Mouse (Mus musculus) gonadal fat pad, adult 2 months (tissue): ENCODE results near the gene Eps15. TPM values are rescaled to one million over a fixed set of nuclear protein-coding genes. Genes with fewer than 3 reads are reported as not detected.
A peak's percentile ranks its signal among the peaks of the same experiment; 100 is the strongest.

ENCODE experiments used
- DNase-seq: peaks from one replicate; pipeline ENCODE4 v3.0.0-alpha.2; 2012; ENCODE audit warnings: low read depth
- polyA plus RNA-seq: library from polyadenylated mRNA; depleted of rRNA; stranded (reverse); fragments of >200 nt; gene quantifications from 2 replicates; pipeline ENCODE4 v1.2.3, GENCODE M21; 2012; rRNA removed

Gene Eps15
- 13.4 and 14.7 TPM in 2 replicates for polyA plus RNA-seq

GRCm38 (mm10) chr4:109279689-109280458 lies at the start of gene Eps15:
TSS of gene Eps15 (plus strand) at chr4:109280268.
- DNase-seq = peak; percentile 24

- DNase-seq = no peak
Measured at GRCm38 (mm10) chr4:109234185-109234584, 45.9 kb upstream of the Eps15 start, which contains the start of gene Calr4. TSS of gene Calr4 (plus strand) at chr4:109234485.

DNA sequence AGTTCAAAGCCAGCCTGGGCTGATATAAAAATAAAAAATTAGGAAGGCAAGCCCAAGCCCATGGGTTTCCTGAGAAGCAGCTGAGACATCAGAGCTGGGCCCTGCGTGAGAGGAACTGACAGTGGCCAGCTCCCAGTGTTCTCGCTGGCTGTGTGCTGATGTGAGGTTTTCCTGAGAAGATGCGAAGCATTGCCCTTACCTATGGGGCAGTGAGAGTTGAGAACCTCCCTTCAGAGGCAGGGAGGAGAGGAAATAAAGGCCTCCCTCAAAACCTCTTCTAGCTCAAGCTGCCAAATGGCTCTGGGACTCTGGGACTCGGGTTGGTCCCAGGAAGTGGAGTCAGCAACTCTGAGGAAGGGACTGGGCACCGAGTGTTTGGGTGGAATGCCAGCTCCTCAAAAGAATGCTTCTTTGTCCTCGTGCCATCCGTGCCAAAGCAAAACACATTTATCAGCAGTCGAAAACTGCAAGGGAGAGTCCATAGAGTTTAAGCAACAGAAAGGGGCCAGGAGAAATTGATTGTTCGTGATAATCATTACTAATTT lies 45.2 kb upstream of the Eps15 start:
- no peak for DNase-seq

- DNase-seq = no peak
Measured at GRCm38 (mm10) chr4:109236186-109236879, 43.7 kb upstream of the Eps15 start.

- DNase-seq = peak; percentile 75
Measured at GRCm38 (mm10) chr4:109238428-109239268, 41.4 kb upstream of the Eps15 start.

DNA sequence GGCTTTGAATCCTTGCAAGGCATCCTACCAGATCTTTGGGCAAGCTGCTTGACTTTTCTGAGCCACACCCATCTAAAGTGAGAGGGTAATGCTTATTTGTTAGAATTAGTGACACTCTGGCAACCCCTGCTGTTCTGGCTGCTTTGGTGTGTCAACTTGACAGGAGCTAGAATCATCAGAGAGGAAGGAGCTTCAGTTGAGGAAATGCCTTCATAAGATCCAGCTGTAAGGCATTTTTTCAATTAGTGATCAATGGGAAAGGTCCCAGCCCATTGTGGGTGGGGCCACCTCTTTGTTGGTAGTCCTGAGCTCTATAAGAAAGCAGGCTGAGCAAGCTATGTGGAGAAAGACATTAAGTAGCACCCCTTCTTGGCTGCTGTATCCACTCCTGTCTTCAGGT lies 38.8 kb upstream of the Eps15 start:
- DNase-seq = no peak

- DNase-seq = no peak
Measured at GRCm38 (mm10) chr4:109241934-109242333, 38.1 kb upstream of the Eps15 start.

DNA sequence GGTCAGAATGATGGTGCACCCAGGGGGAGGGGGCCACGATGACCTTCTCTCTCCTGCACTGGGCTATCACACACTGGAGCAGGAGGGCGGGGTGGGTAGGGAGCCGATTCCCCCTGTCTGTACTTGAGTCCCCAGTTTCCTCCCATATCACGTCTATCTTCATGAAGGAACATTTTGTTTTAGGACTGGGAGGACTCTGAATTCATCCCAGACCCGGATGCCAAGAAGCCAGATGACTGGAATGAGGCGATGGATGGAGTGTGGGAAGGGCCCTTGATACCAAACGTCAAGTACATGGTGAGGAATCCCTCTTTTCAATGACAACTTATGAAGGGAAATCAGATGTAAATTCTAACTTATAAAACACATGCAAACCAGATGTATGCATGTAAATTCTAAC lies 35.6 kb upstream of the Eps15 start:
- DNase-seq = no peak

DNA sequence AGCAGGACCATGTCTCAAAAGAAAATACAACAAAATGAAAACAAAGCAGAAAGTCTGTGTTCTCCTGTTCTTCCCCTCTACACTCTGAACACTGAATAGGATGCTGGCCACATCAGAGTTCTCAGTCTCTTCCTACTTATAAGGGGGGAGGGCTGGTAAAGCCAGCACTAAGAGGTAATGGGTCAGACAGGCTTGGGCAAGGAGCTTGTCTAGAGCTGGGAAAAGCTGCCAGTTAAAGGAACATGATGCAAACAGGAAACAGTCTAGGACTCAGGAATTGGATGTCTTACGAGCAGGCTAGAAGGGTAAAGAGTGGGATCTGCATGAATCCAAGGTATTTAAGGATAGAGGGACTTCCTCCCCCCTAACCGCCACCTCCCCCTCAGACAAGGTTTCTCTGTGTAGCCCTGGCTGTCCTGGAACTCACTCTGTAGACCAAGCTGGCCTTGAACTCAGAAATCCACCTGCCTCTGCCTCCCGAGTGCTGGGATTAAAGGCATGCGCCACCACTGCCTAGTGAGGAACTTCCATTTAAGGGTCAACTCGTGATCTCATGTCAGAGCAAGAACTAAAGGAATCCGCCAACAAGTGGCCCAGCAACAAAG lies 35.0 kb upstream of the Eps15 start:
- no peak for DNase-seq

DNA sequence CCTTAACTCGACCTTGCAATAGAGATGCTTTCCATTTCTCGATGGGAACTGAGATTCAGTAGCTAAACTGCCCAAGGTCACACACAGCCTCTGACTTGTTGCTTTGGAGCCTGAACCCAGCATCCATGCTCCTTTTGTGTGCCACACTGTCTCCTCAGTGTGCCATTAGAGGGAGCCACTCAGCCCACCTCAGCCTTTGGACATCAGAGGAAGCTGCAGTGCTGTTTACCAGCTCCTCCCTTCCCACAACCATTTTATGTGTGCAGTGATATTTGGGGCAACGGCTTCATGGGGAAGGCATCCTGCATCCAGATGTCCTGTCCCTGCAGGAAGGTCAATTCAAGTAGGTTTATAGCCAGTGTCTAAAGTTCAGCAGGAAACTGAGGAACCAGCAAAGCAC lies 28.5 kb upstream of the Eps15 start:
- DNase-seq = no peak

- no peak for DNase-seq
Measured at GRCm38 (mm10) chr4:109252199-109252598, 27.9 kb upstream of the Eps15 start.

DNA sequence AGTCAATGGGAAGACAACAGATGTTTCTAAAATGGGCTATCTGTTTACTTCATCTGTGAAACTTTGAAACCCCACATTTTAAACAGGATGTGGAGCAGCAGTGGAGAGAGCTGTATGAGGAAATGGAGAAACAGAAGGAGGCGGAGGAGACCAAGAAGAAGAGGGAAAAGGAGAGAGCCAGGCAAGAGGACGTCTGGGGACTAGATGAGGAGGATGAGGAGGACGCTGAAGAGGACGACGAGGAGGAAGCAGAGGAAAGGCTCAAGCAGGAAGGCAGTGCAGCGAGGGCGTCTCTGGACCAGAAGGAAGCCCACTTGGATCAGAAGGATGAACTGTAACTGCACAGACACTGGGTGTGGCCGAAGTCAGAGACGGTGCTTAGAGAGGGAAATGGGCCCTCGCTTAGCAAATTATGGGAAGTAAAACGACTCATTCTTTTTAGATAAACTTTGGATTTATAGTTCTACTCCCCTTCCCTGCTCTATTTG lies 26.4 kb upstream of the Eps15 start:
- no peak for DNase-seq

GRCm38 (mm10) chr4:109254511-109254910 lies 25.6 kb upstream of the Eps15 start:
- DNase-seq = no peak

DNA sequence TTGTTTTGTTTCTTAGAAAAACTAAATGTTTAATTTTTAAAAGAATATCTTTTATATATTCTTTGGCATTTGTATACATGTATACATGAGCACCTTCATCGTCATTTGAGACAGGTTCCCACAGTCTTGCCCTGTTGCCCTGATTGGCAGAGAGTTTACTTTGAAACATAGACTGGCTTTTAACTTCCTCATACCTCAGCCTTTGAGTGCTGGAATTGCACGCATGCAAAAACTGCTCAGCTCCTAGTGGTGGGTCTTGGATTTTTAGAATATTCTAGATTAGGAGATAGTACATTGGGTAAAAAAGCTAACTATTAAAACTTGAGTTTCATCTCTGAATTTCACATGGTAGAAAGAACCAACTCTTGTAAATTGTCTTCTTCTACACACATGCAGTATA lies 24.7 kb upstream of the Eps15 start:
- DNase-seq = no peak

DNA sequence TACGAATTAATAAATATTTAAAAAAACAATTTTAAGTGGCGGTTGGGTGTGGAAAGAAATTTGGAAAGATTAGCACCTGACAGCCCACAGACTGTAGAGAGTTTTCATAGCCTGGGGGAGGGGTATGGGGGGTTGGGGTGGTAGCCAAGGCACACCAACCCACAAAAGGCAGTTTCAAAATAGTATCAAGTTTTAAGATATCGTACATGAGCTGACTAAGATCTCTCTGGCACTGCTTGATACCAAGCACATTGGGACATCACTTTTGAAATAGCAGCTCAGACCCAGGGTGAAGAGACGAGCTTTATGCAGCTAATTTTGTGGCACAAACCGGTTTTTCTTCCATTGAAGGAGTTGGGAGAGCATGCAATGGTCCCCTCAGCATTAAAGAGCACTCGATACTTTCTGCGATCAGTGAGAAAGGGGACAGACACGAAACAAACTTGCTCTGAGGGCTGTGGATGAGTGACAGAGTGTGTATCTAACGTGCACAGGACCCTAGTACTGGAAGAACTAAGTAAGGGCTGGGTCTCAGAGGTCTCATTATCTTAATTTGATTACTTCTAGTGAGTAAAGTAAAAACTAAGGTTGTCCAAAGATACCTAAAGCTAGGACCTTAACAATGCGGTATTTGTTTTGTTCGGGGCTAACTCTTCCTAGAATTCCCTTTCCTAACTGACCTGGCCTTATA lies 24.2 kb upstream of the Eps15 start:
- DNase-seq = no peak

GRCm38 (mm10) chr4:109256791-109257190 lies 23.3 kb upstream of the Eps15 start:
- no peak for DNase-seq

GRCm38 (mm10) chr4:109257639-109258038 lies 22.4 kb upstream of the Eps15 start:
- DNase-seq = no peak

DNA sequence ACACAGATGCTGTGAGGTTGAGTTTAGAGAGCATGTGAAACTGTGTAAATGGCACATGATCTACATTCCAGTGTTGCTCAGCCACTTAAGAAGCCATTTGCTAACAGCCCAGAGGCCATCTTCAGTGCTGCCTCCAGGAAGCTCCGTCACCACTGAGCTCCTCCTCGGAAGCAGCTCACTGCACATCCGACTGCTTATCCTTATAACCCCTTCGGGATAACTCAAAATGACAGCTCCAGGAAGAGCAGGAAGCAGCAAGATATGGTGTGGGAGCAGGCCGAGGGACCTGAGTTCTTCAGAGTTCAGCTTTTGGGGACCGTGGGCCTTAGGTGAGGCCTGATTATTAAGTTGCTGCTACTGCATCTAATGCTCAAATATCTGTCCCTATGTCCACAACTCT lies 18.0 kb upstream of the Eps15 start:
- DNase-seq = no peak

- no peak for DNase-seq
Measured at GRCm38 (mm10) chr4:109266056-109266455, 14.0 kb upstream of the Eps15 start.

- DNase-seq = no peak
Measured at GRCm38 (mm10) chr4:109266744-109267143, 13.3 kb upstream of the Eps15 start.

GRCm38 (mm10) chr4:109267452-109267851 lies 12.6 kb upstream of the Eps15 start:
- peak; percentile 26 for DNase-seq
